Mouse (Mus musculus): ENCODE results near the gene Iqck. TPM values are rescaled to one million over a fixed set of nuclear protein-coding genes. Genes with fewer than 3 reads are reported as not detected.

Iqck gene
- total RNA-seq, 2 experiments from 2014 or later: 17.3 to 18.2 TPM

DNA sequence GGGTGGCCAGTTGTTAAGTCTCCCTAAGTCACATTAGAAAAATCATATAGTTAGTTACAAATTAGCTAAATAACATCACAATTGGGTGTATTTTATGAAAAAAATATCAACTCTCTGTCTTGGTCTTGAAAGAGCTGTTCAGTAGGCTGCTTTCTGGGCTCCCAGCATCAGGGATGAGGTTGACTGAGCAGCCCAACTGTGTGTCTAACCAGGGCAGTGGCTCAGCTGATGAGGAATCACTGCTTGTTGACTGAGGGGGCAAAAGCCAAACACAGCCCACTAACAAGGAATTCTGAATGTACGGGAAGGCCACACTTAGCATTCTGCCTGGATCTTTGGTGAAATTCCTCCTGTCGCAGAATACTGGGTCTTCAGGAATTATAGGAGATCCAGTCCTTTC lies 54.9 kb downstream of the Iqck start:
- DNase-seq (ENCODE audit: low spot score in 2 of 2): no peak

- DNase-seq (ENCODE audit: low spot score in 2 of 2): no peak
These were observed 55.6 kb downstream of the Iqck start for GRCm38 (mm10) chr7:118911170-118911569.

- DNase-seq (ENCODE audit: low spot score in 2 of 2): no peak
These were observed 56.0 kb downstream of the Iqck start for GRCm38 (mm10) chr7:118911571-118911970.

DNA sequence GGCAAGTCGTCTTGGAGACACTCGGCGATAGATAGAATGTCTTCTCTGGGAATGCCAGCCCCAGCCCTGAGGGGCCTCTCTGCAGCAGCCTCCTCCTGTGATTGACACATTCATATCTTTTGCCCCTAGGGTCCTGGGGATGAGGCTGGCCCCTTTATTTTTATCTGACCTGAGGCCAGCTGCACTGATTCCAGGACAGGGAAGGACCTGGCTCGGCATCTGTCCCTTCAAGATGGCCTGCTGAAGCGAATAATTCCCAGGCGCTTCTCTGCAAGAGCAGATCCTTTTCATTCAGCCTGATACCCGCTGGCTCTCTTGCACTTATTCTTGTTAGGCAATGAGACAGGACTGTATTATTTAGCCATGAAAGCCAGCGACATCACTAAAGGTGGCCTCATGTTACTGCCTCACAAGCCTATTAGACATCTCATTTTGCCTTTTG lies 56.5 kb downstream of the Iqck start:
- DNase-seq (ENCODE audit: low spot score in 2 of 2): no peak

- DNase-seq (ENCODE audit: low spot score in 2 of 2): no peak
These were observed 59.1 kb downstream of the Iqck start for GRCm38 (mm10) chr7:118914561-118915165.

GRCm38 (mm10) chr7:118919261-118920006 lies 63.9 kb downstream of the Iqck start:
- DNase-seq (ENCODE audit: low spot score in 2 of 2): no peak

DNA sequence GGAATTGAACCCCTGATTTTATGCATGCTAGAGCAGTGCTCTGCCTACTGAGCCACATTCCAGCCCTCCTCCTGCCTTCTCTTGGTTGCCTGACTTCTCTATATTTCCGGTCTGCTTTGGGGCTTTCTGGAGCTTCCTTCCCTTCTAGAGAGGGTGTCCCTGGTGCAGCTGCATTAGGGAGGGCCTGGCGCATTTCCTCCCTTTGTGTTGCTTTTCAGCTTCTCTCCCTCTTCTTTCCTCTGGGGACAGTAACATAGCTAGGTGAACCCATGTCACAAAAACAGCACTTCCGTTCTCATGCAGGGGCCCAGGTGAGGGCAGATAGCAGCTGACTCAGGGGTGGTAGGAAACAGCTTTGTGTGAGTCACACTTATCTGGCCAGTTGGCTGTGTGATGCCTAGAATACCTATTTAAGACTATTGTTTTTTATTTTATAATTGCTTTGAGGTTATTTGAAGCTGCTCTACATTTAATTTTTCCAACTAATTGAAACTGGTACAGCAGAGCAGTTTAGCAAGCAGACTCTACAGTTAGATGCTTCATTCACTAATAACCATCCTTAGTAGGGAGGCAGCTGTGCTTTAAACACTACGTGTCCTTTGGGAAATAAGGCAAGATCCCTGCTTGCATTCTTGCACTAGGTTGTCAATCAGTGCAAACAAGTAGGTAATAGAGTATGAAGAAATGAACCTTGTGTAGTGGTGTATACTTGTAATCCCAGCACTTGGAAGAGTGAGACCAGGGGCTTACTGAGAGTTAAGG lies 67.1 kb downstream of the Iqck start:
- DNase-seq (ENCODE audit: low spot score in 2 of 2): no peak

DNA sequence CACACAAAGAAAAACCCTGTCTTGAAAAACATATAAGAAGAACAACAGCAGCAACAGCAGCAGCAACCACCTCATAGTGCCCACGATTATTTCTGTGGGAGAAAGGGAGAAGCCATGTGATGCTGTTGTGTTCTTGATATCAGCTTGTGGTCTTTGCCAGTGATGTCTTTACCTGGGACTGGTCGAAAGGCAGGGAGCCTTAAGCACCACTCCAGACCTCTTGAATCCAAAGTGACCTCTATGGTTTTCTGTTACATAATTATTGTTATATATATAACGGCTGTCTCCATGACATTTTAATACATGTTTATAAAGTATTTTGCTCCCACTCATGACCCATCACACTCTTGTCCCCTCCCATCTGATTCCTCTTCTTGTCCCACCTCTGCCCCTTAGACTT lies 70.0 kb downstream of the Iqck start:
- DNase-seq (ENCODE audit: low spot score in 2 of 2): no peak

GRCm38 (mm10) chr7:118926516-118927260 lies 71.1 kb downstream of the Iqck start:
- DNase-seq (ENCODE audit: low spot score in 2 of 2): no peak

GRCm38 (mm10) chr7:118927279-118927678 lies 71.7 kb downstream of the Iqck start:
- DNase-seq (ENCODE audit: low spot score in 2 of 2): no peak

- DNase-seq (ENCODE audit: low spot score in 2 of 2): no peak
These were observed 72.8 kb downstream of the Iqck start for GRCm38 (mm10) chr7:118928316-118928715.

DNA sequence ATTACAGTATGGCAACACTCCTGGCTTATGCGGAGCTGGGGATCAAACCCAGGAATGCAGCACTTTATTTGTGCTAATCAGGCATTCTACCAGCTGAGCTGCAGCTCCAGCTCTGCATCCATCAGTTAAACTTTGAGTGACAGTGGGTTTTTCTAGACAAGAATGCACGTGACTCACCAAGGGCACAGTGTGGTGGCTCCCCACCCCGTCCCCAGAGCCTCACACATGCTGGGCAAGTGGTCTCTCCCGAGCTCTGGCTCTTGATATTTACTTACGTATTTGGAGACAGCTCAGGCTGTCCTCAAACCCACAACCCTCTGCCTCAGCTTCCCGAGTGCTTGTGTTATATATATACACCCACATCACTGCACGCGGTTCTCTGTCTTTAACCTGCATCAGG lies 73.4 kb downstream of the Iqck start:
- no peak for DNase-seq (ENCODE audit: low spot score in 2 of 2)

- DNase-seq (ENCODE audit: low spot score in 2 of 2): peak in 1 of 2 experiments; percentile 32
These were observed 74.2 kb downstream of the Iqck start for GRCm38 (mm10) chr7:118929601-118930311.

DNA sequence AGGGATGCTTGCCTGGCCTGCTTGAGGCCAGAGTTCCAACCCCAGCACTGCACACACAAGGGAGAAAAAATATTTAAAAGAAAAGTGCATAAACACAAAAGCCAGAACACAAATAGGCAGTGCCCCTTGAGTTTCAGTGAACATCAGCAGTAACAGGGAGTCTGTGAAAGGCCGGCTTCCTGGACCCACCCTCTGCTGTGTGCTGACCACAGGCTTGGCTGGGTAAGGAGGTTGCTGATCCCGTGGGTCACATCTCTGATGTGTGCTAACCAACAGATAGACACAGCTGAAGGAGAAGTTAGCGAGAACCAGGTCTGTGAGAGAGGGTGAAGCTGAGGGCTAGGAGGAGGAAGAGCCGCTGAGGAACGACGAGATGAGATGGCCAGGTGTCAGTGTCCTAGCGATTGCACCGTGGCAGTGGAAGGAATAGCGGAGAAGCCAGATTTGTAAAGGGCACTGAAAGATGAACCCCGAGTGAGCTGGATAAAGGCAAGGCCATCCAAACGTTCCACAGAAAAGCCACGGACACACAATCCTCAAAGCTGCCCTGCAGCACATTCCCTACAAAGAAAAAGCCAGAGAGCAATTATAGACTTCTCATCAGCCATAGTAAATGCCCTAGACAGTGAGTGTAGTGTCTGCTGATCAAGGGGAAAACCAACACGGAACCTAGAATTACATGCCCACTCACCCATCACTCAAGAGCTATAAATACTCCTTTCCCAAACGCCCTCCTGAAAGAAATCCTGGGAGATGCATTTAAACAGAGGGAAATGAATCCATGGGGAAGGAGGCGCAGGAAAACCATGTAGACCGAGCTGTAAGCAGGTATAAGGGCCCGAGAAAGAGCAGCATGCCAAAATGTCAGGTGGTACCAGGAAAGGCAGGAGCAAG lies 76.2 kb downstream of the Iqck start:
- DNase-seq (ENCODE audit: low spot score in 2 of 2): no peak

DNA sequence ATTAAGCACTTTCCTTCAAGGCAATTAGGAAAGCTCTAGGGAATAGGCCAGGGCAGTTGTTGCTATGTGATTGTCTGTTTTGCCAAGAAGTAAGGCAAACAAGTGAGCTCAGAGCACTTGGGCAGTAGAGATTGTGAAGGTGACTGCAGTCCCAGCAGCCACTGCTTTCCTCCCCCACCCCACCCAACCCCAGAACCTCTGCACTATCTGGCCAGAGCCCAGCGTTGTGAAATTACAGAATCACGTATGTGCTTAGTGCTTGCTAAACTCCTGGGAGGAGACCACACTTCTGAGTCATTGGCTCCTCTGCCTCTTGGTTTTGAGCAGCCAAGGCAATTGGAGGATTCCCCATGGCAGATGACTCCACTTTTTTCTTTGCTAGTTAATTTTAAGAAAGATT lies 79.8 kb downstream of the Iqck start:
- DNase-seq (ENCODE audit: low spot score in 2 of 2): no peak

DNA sequence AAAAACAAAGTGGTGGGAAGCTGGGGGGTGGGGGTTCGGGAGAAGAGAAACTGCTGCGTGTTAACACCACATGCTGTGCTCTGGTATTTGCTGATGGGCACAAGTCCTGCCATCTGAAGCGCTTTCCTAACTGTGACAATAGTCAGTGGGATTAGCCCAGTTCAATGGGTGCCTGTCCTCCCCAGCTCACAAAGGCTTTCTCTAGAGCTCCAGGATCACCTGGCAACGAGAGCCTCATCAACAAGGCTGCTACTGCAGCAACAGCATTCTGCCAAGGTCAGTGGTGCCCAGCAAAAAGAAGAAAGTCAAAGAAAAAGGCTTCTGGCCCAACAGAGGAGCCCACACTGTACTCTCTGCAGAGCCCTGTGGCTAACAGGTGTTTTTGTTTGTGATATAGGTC lies 81.3 kb downstream of the Iqck start:
- DNase-seq (ENCODE audit: low spot score in 2 of 2): no peak

- no peak for DNase-seq (ENCODE audit: low spot score in 2 of 2)
These were observed 82.2 kb downstream of the Iqck start for GRCm38 (mm10) chr7:118937469-118938387.

DNA sequence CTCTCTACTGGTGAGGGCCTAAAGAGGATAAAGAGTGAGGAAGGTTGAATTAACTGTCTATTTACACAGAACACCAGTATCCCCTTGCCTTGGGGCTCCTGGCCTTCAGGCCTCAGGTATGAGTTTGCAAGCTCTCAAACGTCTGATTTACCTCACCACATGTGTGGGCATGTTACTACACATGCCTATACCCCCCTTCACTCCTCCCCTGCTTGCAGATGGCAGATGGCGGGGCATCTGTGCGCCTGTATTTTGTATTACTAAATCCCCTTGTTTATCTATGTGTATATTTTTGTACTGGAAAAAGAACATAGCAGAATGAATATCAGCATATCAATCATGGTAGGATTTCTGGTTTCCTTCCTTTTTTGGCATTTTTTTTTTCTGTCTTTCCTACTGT lies 86.7 kb downstream of the Iqck start:
- DNase-seq (ENCODE audit: low spot score in 2 of 2): no peak

GRCm38 (mm10) chr7:118943170-118943569 lies 87.6 kb downstream of the Iqck start:
- DNase-seq (ENCODE audit: low spot score in 2 of 2): no peak
